Mouse (Mus musculus) limb, embryonic 14.5 days (tissue): Measurements from ENCODE around the gene Myo10. TPM values are rescaled to one million over a fixed set of nuclear protein-coding genes. Genes with fewer than 3 reads are reported as not detected.

Experiments used
- ATAC-seq: fragments of 200-750 bp; cut with Nextera tagmentation; 2 replicates; pipeline ENCODE4 v1.8.0; 2017; ENCODE audit warnings: low read depth, moderate number of reproducible peaks, moderate TSS enrichment; ENCODE audit not compliant: low FRiP score
- DNase-seq: peaks from one replicate; pipeline ENCODE4 v3.0.0-alpha.2; 2015; ENCODE audit warnings: low spot score
- H3K27ac ChIP-seq: fragments of 300-500 bp; sonication (generic); replicated peaks from 2 replicates; pipeline ENCODE4 v1.5.1; 2014; ENCODE audit warnings: low read depth, mild to moderate bottlenecking, low read length, moderate library complexity, mixed read lengths
- H3K27me3 ChIP-seq: fragments of 300-500 bp; sonication (generic); 2 replicates; pipeline ENCODE4 v1.6.1; 2014; ENCODE audit warnings: low read length, mixed read lengths; ENCODE audit not compliant: control insufficient read depth, insufficient read depth
- H3K36me3 ChIP-seq: fragments of 300-500 bp; sonication (generic); 2 replicates; pipeline ENCODE4 v1.6.1; 2014; ENCODE audit warnings: mild to moderate bottlenecking, low read length, moderate library complexity, mixed read lengths; ENCODE audit not compliant: control insufficient read depth, insufficient read depth
- H3K4me1 ChIP-seq: fragments of 300-500 bp; sonication (generic); 2 replicates; pipeline ENCODE4 v1.6.1; 2014; ENCODE audit warnings: antibody characterized with exemption, low read length, mixed read lengths; ENCODE audit not compliant: control insufficient read depth, insufficient read depth
- H3K4me2 ChIP-seq: fragments of 300-500 bp; sonication (generic); replicated peaks from 2 replicates; pipeline ENCODE4 v1.6.1; 2014; ENCODE audit warnings: low read depth, mild to moderate bottlenecking, low read length, moderate library complexity; ENCODE audit not compliant: severe bottlenecking
- H3K4me3 ChIP-seq: fragments of 300-500 bp; sonication (generic); replicated peaks from 2 replicates; pipeline ENCODE4 v1.5.1; 2014; ENCODE audit warnings: low read length
- H3K9ac ChIP-seq: fragments of 300-500 bp; sonication (generic); 2 replicates; pipeline ENCODE4 v1.6.1; 2014; ENCODE audit warnings: mild to moderate bottlenecking, low read depth, low read length, moderate library complexity; ENCODE audit not compliant: severe bottlenecking
- H3K9me3 ChIP-seq: fragments of 300-500 bp; sonication (generic); 2 replicates; pipeline ENCODE4 v1.6.1; 2016; ENCODE audit warnings: low read length; ENCODE audit not compliant: control insufficient read depth
- POLR2A ChIP-seq: fragments of 200-500 bp; IDR thresholded peaks from 2 replicates; pipeline ENCODE4 v1.8.0; 2012; ENCODE audit warnings: inconsistent platforms, mild to moderate bottlenecking, moderate library complexity, borderline replicate concordance; ENCODE audit not compliant: insufficient read depth, insufficient read length; ENCODE audit errors: extremely low read depth
- WGBS: fragments of 180-500 bp; shearing (Covaris S2); extraction: QIAGEN DNeasy Blood & Tissue Kit; methylation state at CpG from one replicate; pipeline ENCODE4 v1.1.7; 2014; 5-methylcytosine and 5-hydroxymethylcytosine counted together
- polyA plus RNA-seq, 2 experiments: library from polyadenylated mRNA; depleted of rRNA in 1 of 2; stranded (reverse) in 1 of 2; unstranded in 1 of 2; fragments of >200 nt; fragmentation: Nextera tagmentation in 1 of 2; extraction: Ambion mirVana in 1 of 2; gene quantifications; 2 replicates each; pipeline versions ENCODE4 v1.2.1 to v1.2.3; 2012 to 2014

The Myo10 gene
- 25.5 and 26.9 TPM in 2 replicates for polyA plus RNA-seq (2012; rRNA removed)
- 28.8 and 34.2 TPM in 2 replicates for polyA plus RNA-seq (2014; fragmentation: Nextera tagmentation; extraction: Ambion mirVana)

GRCm38 (mm10) chr15:25622200-25622866, at the start of gene Myo10:
Myo10 (plus strand) TSS chr15:25622525.
- no peaks in the 10 kb centered on the region for H3K9me3 ChIP-seq
- H3K4me2 ChIP-seq = peak within 1 kb of the TSS; percentile 76
- peak within 1 kb of the TSS; percentile 84 for H3K9ac ChIP-seq
- no peaks in the 10 kb centered on the region for H3K36me3 ChIP-seq
- peak within 1 kb of the TSS; percentile 91 for H3K4me3 ChIP-seq
- under 1% methylated on average over 53 of the region's 53 CpGs for WGBS
- DNase-seq (peak; percentile 100), ATAC-seq (peak; percentile 90)
- TF ChIP-seq POLR2A = peak; percentile 85; the same call in 1 of the 2 replicates
- H3K4me1 ChIP-seq = peaks cover 34% of the 10 kb centered on the region
- peak within 1 kb of the TSS; percentile 87 for H3K27ac ChIP-seq
- H3K27me3 ChIP-seq = no peaks in the 10 kb centered on the region

GRCm38 (mm10) chr15:25573113-25573512, 49.2 kb upstream of the Myo10 start:
- H3K9ac ChIP-seq = no peak overlapping the region
- no peak overlapping the region for H3K4me2 ChIP-seq
- H3K27me3 ChIP-seq = no peaks in the 10 kb centered on the region
- ATAC-seq (no peak), DNase-seq (no peak)
- H3K4me1 ChIP-seq = no peaks in the 10 kb centered on the region
- TF ChIP-seq POLR2A = no peak
- H3K4me3 ChIP-seq = no peak overlapping the region
- H3K27ac ChIP-seq = no peak overlapping the region
- 50% methylated on average over 3 of the region's 3 CpGs for WGBS
- no peaks in the 10 kb centered on the region for H3K36me3 ChIP-seq
- no peaks in the 10 kb centered on the region for H3K9me3 ChIP-seq

DNA sequence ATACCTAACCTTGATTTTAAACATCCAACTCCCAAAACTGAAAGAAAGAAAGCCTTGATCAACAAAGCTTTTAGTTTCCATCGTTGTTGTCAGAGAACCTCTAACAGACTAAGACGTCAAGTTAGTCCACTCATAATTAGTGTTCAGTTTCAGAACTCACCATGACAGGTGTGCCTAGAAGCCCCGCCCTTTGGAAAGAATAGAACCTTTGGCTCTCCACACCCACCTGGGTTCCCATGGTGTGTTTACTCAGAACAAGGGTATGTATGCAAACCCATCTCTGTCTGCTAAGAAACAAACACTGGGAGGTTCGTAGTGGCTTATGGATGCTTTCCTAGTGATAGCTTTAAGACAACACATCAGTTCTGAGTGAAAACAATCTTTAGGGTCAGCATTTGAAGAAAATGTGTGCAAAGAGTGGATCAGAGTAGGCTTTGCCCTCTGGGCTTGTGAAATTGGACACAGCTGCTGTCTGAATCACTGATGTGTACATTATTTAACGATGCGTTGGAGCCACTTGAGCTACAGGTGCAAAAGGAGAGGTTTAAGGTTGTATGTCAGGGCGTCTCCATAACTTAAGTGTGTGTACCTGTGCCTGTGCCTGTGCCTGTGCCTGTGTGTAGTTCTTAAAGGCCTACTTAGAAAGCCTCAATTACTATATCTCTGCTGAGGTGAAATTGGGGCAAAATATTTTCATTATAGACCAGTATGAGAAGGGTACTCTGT, 48.3 kb upstream of the Myo10 start:
- ATAC-seq (no peak), DNase-seq (no peak)
- Histone ChIP-seq H3K4me1 (no peaks in the 10 kb centered on the region), H3K9me3 (no peaks in the 10 kb centered on the region), H3K4me3 (no peak overlapping the region), H3K9ac (no peak overlapping the region), H3K36me3 (no peaks in the 10 kb centered on the region), H3K27me3 (no peaks in the 10 kb centered on the region), H3K4me2 (no peak overlapping the region), H3K27ac (no peak overlapping the region)
- TF ChIP-seq POLR2A = no peak
- WGBS = 68% methylated on average over 7 of the region's 7 CpGs

GRCm38 (mm10) chr15:25577327-25578051, 44.8 kb upstream of the Myo10 start:
- Histone ChIP-seq H3K9me3 (no peaks in the 10 kb centered on the region), H3K27ac (no peak overlapping the region), H3K27me3 (no peaks in the 10 kb centered on the region), H3K4me3 (no peak overlapping the region), H3K9ac (no peak overlapping the region), H3K4me1 (no peaks in the 10 kb centered on the region), H3K36me3 (no peaks in the 10 kb centered on the region), H3K4me2 (no peak overlapping the region)
- DNase-seq (no peak), ATAC-seq (no peak)
- no peak for TF ChIP-seq POLR2A
- 77% methylated on average over 8 of the region's 8 CpGs for WGBS

DNA sequence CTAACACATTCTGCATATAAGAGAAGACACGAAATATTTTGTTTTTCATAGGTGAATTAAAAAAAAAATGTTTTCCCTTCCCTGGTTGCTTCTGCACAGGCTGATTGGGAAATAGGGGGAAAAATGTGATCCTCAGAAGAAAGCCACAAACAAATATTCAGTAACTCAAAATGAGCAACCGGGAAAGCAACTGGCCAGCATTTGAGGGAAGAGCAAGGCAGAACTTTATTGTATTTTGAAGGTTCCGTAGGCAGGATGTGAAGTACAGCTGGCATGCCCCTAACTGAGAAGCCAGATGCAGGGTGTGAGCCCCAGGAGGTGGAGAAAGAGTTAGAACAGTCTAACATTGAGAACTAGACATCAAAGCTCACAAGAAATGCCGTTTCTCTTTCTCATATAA, 44.0 kb upstream of the Myo10 start:
- H3K4me3 ChIP-seq = no peak overlapping the region
- no peaks in the 10 kb centered on the region for H3K4me1 ChIP-seq
- ATAC-seq (no peak), DNase-seq (no peak)
- H3K9me3 ChIP-seq = no peaks in the 10 kb centered on the region
- no peak overlapping the region for H3K27ac ChIP-seq
- no peak overlapping the region for H3K4me2 ChIP-seq
- 47% methylated on average over 4 of the region's 4 CpGs for WGBS
- no peak overlapping the region for H3K9ac ChIP-seq
- no peak for TF ChIP-seq POLR2A
- no peaks in the 10 kb centered on the region for H3K27me3 ChIP-seq
- H3K36me3 ChIP-seq = no peaks in the 10 kb centered on the region
